Mouse (Mus musculus): Measurements from ENCODE around the gene Clasp2.

Clasp2 gene

DNA sequence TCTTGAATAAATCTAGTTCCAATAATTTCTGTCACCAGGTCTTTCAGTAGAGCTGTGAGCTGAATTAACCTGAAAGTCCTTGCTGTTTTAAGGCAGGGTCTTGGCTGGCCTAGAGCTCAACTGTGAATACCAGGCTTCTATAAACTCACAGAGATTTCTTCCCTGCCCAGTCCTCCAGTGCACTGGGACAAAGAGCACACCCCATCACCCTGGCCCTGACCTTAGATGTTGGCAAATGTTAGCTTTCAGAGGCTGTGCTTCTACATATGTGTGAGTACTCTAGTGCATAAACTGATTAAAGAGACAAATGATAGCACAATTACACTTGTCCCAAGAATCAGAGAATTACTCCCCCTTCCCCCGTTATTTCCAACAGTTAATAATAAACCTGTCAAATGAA, 188.4 kb downstream of the Clasp2 start:
- in situ Hi-C loops (cut with MboI; ENCODE audit: low sequenced_read_pairs), result no loop called here

DNA sequence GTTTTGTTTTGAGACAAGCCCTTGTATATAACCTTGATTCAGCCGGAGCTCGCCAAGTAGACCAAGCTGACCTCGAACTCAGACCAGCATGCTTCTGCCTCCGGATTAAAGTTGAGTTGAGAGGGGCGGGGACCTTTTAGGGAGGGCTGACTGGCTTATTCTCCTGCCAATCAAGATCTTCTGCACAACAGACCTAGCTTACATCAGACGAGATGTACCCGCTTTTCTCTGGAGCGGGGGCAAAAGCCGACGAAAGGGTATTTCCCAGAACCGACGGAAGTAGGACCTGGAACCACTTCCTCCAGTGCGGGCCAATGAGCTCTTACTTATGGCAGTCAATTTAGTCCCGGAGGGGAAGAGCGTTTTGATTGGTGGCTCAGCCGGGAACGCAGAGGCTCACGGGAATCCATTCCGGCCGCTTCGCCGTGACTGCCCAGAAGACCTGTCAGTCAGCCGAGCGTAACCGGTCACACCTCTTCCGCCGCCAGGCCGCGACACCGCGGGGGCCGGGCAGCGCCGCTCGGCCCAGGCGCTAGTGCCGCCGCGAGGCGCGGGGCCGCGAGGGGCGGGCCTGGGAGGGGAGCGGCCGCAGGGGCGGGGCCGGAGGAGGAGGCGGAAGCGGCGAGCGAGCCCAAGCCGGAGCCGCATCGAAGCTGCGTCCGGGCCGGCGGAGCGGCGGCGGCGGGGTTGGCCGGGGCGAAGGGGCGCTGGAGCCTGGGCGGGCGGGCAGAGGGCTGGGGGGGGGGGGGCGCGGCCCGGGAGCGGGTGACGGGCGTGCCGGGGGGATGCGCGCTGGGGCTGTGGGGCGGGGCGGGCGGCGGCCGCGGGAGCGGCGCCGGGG, 189.5 kb downstream of the Clasp2 start, which contains the start of gene Ubp1:
TSS of gene Ubp1 (plus strand) at position 401 of the 841 bp plus-strand sequence.
- in situ Hi-C loops (cut with MboI; ENCODE audit: low sequenced_read_pairs), result no loop called here

DNA sequence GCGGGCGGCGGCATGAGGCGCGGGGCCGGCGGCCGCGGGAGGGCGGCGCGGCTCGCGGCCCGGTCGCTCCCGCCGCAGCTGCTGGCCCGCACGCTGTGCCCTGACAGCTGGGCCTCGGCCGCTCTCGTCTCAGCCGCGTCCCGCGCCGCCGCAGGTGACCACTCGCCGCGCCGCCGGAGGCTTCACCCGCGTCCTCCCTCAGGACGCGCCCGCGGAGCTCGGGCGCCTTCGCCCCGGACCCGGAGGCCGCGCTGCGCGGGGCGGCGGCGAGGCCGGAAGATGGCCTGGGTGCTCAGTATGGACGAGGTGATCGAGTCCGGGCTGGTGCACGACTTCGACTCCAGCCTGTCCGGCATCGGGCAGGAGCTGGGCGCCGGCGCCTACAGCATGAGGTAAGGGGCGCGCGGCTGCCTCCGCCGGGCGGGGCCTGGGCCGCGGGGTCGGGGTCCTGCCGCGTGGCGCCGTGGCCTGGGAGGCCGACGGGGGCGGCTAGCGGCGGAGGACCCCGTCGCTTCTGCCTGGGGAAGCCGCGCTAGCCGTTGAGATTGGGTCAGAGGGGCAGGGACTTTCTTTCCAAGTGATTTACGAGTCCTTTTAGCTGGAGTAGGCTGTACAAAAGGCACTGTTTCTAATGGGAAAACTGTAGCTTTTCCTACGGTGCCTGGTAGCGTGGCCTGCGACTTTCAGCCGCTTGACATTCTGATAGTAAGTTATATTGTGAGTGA, 190.3 kb downstream of the Clasp2 start:
- in situ Hi-C loops (cut with MboI; ENCODE audit: low sequenced_read_pairs), result no loop called here

DNA sequence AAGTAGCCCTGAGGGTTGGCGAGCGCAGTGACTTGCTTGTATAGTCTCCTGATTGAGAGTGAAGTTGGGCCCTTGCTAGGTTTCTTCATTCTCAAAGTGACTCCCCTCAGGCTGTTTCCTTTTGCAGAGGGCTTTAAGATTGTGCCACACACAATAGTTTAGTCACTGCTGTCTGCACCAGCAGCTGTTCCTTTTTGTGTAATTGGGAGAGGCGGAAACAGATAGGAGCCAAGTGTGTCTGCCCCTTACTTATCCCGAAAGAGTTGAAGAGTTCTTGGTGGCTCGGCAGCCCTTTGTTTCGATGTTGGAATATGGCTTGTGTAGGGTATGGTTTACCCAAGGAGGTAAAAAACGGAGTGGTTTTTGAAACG, 190.8 kb downstream of the Clasp2 start:
- in situ Hi-C loops (cut with MboI; ENCODE audit: low sequenced_read_pairs), result no loop called here

DNA sequence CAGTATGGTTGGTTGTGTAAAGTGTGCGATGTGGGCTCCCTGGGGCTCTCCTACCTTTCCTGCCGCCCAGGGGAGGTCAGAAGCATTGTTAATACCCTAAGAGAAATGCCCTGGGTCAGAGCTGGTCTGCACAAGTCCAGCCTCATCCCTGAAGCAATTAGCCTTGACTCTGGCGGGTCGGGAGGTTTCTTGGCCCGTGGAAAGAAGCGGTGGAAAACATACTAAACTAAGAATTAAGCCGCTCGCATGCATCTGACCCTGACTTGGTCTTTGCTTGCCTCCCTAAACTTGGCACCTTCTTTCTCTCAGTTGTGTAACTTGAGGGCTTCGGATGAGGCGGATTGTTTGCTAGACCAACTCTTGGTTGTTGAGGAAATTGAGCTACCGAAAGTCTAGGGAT, 191.2 kb downstream of the Clasp2 start:
- in situ Hi-C loops (cut with MboI; ENCODE audit: low sequenced_read_pairs), result no loop called here

DNA sequence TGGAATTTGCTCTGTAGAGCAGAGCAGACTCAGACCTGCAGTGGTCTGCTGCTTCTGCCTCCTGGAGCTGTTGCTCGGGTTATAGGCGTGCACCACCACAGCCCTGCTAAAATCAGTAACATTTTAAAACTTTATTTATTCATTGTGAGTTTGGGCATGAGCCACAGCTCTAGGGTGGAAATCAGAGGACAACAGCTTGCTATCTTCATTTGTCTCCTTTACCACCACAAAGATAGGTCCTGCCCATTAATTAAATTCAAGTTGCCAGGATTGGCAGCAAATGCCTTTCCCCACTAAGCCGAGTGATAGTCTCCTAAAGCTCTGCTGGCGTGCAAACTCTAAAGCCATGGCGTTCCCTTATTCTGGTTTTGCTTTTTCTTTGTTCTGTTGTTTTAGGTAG, 194.4 kb downstream of the Clasp2 start:
- in situ Hi-C loops (cut with MboI; ENCODE audit: low sequenced_read_pairs), result no loop called here

DNA sequence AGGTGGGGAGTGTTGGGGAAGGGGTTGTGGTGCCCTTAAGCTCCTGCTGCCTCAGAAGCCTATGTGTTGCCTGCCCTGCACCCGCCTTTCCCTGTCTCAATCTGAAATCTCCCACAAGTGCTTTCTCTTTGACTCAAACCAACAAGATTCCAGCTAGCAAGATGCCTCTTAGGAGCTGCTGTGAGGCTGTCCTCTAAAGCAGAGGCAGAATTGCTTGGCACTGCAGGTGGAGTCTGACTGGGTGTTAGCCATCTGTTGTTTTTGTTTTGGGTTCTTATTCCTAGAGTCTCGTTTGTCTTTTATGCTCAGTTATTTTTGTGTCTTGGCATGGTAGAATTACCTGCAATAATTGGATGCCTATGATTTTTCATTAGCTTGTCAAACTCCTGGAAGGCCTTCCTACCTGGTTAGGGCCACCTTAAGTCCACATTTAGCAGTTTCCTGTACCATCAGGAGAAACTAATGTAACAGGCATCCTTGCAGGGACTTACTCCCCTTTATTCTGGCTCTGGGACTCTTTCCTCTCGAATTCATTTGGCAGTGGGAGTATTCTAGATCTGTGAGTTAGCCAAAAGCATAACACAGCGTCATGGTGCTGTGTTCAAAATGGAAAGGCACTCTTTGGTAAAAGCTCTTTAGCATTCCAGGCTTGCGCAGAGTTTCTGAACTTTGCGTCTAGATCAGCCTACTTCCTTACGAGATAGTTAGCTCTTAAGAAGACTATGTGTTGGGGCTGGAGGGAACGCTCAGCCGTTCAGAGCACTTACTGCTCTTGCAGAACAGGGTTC, 198.0 kb downstream of the Clasp2 start:
- in situ Hi-C loops (cut with MboI; ENCODE audit: low sequenced_read_pairs), result no loop called here

DNA sequence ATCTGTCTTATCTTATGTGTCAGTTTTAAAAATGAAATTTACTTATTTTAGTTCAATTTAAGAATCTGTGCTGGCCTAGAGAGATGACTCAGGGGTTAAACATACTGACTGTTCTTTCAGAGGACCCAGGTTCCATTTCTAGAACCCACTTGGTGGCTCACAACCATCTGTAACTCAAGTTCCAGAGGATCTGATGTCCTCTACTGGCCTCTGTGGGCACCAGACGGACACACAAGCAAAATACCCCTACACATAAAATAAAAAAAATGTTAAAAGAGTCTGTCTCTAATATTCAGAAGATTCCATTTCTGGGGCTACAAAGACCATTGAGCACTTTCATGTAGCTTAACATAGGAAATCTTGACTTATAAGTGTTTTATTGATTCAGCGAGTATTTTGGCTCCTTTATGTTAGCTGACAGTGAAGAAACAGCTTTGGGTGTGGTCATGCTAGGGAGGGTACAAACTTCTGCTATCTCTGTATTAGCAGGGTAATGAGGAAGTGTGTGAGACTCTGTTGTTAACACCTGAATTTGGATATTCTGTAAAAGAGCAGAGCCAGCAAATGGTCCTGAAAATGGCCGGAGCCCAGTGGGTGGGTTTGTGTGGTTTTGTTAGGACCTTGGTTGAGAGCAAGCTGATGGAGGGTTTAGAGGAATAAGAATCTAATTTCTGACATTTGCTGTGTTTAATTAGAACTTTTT, 200.0 kb downstream of the Clasp2 start:
- in situ Hi-C loops (cut with MboI; ENCODE audit: low sequenced_read_pairs), result no loop called here

DNA sequence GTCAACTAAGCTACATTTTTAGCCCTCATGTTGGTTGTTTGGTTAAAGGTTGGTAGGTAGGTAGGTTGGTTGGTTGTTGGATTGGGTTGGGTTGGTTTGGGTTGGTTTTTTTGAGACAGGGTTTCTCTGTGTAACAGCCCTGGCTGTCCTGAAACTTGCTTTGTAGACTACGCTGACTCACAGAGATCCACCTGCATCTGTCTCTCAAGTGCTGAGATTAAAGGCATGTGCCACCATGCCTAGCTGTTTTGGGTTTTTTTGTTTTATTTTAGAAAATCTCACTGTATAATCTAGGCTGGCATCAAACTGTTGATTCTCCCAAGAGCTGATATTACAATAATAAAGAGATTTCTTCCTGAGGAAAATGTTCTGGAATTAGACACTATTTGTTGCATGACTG, 202.1 kb downstream of the Clasp2 start:
- in situ Hi-C loops (cut with MboI; ENCODE audit: low sequenced_read_pairs), result no loop called here

DNA sequence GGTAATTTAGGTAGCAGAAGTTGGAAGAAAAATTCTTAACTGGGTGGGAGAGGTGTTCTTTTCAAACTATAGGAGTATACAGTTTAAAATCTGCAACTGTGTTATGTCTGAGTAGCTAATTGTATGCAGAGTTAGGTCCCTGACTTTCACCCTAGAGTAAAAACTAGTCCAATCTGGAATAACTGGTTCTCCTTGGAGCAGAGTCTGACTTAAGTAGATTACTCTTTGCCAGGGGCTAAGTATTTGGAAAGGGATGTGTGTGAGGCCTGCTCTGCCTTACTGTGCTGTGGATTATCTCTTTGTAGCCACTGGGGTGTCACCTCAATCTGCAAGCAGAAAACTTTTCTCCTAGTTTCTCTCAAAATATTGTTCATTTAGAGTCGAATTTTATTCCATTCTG, 205.9 kb downstream of the Clasp2 start:
- in situ Hi-C loops (cut with MboI; ENCODE audit: low sequenced_read_pairs), result no loop called here

DNA sequence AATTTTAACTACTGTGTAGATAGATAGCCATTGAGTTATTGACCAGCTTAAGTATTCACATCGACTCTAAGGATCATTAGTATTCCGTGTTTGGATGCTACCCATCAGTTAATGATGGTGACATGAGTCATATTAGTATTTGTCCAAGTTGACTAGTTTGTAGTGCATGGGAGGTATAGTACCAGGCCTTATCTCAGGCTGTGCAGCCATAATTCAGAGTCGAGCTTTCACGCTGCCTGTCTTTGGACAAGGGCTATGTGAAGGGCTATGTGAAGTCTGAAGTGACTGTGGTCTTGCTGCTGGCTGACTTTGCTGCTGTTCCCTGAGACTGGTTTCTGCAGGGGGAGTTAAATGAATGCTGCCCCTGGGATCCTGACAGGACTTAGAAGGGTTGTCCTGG, 216.5 kb downstream of the Clasp2 start:
- in situ Hi-C loops (cut with MboI; ENCODE audit: low sequenced_read_pairs), result no loop called here

DNA sequence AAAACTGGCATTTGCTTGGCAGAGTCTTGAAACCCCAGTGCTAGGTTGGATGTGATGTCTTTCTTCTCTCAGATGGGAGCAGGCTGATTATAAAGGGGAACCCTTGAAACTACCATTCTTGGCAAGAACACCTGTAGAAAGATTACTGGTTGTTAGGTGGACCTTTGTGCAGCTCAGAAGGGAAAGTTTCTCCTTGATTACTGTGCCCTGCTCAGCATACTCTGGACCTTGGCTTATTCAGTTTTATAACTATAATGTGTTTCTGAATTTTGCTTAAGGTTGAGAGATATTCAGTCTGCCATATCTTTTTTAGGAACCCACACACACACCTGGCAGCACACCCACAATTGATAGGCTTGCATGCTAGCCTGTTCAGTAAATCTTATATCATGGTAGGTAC, 222.4 kb downstream of the Clasp2 start:
- in situ Hi-C loops (cut with MboI; ENCODE audit: low sequenced_read_pairs), result no loop called here

DNA sequence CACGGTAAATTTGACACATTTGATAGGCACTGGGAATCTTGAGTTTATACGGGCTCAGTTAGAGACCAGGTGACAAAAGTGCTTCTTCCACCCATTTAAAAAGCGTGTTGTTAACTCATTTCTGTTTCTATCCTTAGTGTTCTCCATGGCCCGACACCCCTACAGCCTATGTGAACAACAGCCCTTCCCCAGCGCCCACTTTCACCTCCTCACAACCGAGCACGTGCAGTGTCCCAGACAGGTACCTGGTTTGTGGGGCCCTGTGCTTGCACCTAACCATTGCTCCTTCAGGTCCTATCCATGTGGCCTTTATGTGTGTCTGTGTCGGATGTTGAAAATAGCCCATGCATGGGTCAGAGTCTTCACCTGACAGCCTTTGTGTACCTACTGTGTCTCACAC, 223.1 kb downstream of the Clasp2 start:
- in situ Hi-C loops (cut with MboI; ENCODE audit: low sequenced_read_pairs), result no loop called here

DNA sequence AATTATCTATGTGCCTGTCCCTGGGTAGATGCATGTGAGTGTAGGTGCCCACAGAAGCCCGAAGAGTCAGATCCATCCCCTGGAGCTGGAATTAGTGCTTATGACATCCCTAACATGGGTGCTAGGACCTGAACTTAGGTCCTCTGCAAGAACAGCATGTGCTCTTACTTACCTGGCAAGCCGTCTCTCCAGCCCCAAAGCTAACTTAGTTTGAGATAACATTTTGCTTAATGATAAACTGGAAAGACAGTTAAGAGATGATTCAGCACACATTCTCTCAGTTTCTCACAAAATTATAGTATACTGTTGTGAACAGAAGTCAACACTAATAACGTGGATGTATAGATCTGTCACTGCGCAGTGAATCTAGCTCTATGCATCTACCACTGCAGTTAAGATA, 225.6 kb downstream of the Clasp2 start:
- in situ Hi-C loops (cut with MboI; ENCODE audit: low sequenced_read_pairs), result no loop called here

DNA sequence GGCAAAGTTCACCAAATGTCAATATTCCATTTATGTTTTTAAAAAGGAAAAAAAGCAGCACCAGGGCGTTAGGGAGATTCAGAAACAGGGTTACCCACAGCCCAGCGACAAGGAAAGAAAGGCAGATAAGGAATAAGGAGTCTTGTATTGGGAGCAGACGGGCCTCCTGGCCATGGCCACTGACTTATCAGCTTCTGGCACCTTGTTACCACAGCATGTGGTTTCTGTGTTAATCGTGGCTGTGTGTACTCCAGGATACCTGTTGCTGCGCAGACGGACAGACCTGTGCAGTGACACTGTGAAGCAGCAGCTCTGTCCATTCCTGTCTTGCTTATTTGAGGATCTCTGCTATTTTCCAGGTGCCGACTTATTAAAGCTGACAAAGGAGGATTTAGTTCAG, 227.7 kb downstream of the Clasp2 start:
- in situ Hi-C loops (cut with MboI; ENCODE audit: low sequenced_read_pairs), result no loop called here
